In the genomic region with DNA sequence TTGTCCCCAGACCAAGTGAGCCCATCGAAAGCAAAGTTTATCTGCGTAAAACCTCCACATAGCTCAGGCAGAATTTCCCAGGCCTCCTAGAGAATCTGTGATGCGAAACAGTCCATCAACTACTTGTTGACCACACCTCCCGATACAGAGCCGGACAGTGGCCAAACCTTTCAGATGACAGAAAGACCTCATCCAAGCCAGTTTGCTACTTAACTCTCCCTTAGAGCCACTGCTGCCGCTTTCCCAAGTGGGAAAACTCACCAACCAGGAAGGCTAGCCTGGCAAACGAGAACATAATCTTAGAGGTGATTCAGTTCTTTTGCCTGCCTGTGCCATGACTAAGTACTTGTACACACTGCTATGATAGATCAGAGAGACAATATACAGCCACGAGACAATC, we compare ENCODE assay signal across 14 mouse cellular contexts.
A peak's percentile ranks its signal among the peaks of the same experiment; 100 is the strongest.
DNase-seq lines count a peak whose midpoint lies in the region; ATAC-seq and TF ChIP-seq lines count a peak whose summit lies in the region.
"Had no signal": no experiment of that assay in that cellular context is flagged by ENCODE, and none has a peak within 500 bp of the region (broad histone marks: within the 10 kb centered on the region; RNA-seq: fewer than 3 reads in every experiment).

No protein-coding gene starts in this region.

- DNase-seq in adrenal gland, adult (ENCODE audit: inconsistent age in 2 of 2, low spot score in 1 of 2): peak; percentile 14 to 27
- no peak for DNase-seq in adrenal gland, postnatal 14 days
- DNase-seq in limb, embryonic 10.5 days (ENCODE audit: low spot score): no peak
- no peak for DNase-seq in stomach, postnatal 0 days (ENCODE audit: low spot score)
- no peak for DNase-seq in cerebellum, postnatal 25 days
- no peak for DNase-seq in layer of hippocampus, postnatal 36 days
- DNase-seq: cerebellum, postnatal 36 days; liver; midbrain, embryonic 14.5 days had no signal

- ATAC-seq in limb, embryonic 15.5 days (ENCODE audit: insufficient number of reproducible peaks, low FRiP score, low TSS enrichment, low read depth): no peak
- no peak for ATAC-seq in kidney, embryonic 14.5 days (ENCODE audit: low FRiP score, low TSS enrichment)
- no peak for ATAC-seq in stomach, postnatal 0 days (ENCODE audit: low FRiP score, low TSS enrichment)
- ATAC-seq: intestine, embryonic 15.5 days had no signal

- no peaks in the 10 kb centered on the region for H3K36me3 ChIP-seq in limb, embryonic 15.5 days
- H3K36me3 ChIP-seq in limb, embryonic 10.5 days: no peaks in the 10 kb centered on the region
- H3K36me3 ChIP-seq in kidney, embryonic 14.5 days (ENCODE audit: control insufficient read depth, insufficient read depth, low read length): no peaks in the 10 kb centered on the region
- H3K36me3 ChIP-seq in stomach, postnatal 0 days (ENCODE audit: control insufficient read depth, insufficient read depth, low read length): no peaks in the 10 kb centered on the region
- H3K36me3 ChIP-seq: G1E; intestine, embryonic 15.5 days; neural tube, embryonic 13.5 days had no signal

- no peak for TF ChIP-seq CTCF in stomach, postnatal 0 days (IDR thresholded peaks at IDR 0.05; ENCODE audit: low read depth)

- H3K9me3 ChIP-seq in limb, embryonic 15.5 days: no peaks in the 10 kb centered on the region
- no peaks in the 10 kb centered on the region for H3K9me3 ChIP-seq in limb, embryonic 10.5 days (replicated peaks)
- no peaks in the 10 kb centered on the region for H3K9me3 ChIP-seq in kidney, embryonic 14.5 days (ENCODE audit: control insufficient read depth, low read length)
- H3K9me3 ChIP-seq in stomach, postnatal 0 days (ENCODE audit: control insufficient read depth, low read length): no peaks in the 10 kb centered on the region
- H3K9me3 ChIP-seq: G1E; intestine, embryonic 15.5 days; neural tube, embryonic 13.5 days had no signal

- H3K4me2 ChIP-seq in limb, embryonic 15.5 days: no peak overlapping the region
- no peak overlapping the region for H3K4me2 ChIP-seq in kidney, embryonic 14.5 days (replicated peaks; ENCODE audit: low read depth, low read length)
- no peak overlapping the region for H3K4me2 ChIP-seq in stomach, postnatal 0 days (replicated peaks; ENCODE audit: low read depth)
- H3K4me2 ChIP-seq: intestine, embryonic 15.5 days; neural tube, embryonic 13.5 days had no signal

- no peak for TF ChIP-seq EP300 in stomach, postnatal 0 days (optimal IDR thresholded peaks at IDR 0.05)

- no peak overlapping the region for H3K9ac ChIP-seq in limb, embryonic 15.5 days
- H3K9ac ChIP-seq in kidney, embryonic 14.5 days (ENCODE audit: low read depth, low read length): no peak overlapping the region
- no peak overlapping the region for H3K9ac ChIP-seq in stomach, postnatal 0 days (ENCODE audit: low read length)
- H3K9ac ChIP-seq: intestine, embryonic 15.5 days; neural tube, embryonic 13.5 days had no signal

- H3K27me3 ChIP-seq in limb, embryonic 15.5 days: no peaks in the 10 kb centered on the region
- H3K27me3 ChIP-seq in limb, embryonic 10.5 days (ENCODE audit: low read depth, poor library complexity, severe bottlenecking): no peaks in the 10 kb centered on the region; the same call in 1 of the 2 replicates
- H3K27me3 ChIP-seq in kidney, embryonic 14.5 days (ENCODE audit: control insufficient read depth, insufficient read depth, low read length): no peaks in the 10 kb centered on the region
- no peaks in the 10 kb centered on the region for H3K27me3 ChIP-seq in stomach, postnatal 0 days (ENCODE audit: control insufficient read depth, insufficient read depth, low read length)
- H3K27me3 ChIP-seq: intestine, embryonic 15.5 days; neural tube, embryonic 13.5 days had no signal

- no peak overlapping the region for H3K4me3 ChIP-seq in limb, embryonic 15.5 days
- H3K4me3 ChIP-seq in limb, embryonic 10.5 days: no peak overlapping the region
- no peak overlapping the region for H3K4me3 ChIP-seq in kidney, embryonic 14.5 days (ENCODE audit: low read length)
- no peak overlapping the region for H3K4me3 ChIP-seq in stomach, postnatal 0 days (ENCODE audit: low read depth, low read length)
- H3K4me3 ChIP-seq: intestine, embryonic 15.5 days; neural tube, embryonic 13.5 days had no signal

- peaks cover 13% of the 10 kb centered on the region for H3K4me1 ChIP-seq in limb, embryonic 15.5 days
- H3K4me1 ChIP-seq in limb, embryonic 10.5 days: peaks cover 42% of the 10 kb centered on the region
- H3K4me1 ChIP-seq in kidney, embryonic 14.5 days (ENCODE audit: control insufficient read depth, insufficient read depth, low read length): peaks cover 29% of the 10 kb centered on the region
- H3K4me1 ChIP-seq in stomach, postnatal 0 days (replicated peaks; ENCODE audit: control insufficient read depth, insufficient read depth): 0 out of 2 replicates have a peak, but pooled peaks cover 4% of the 10 kb centered on the region

- H3K27ac ChIP-seq in limb, embryonic 15.5 days: peak overlapping the region; percentile 27; the same call in 1 of the 2 replicates
- no peak overlapping the region for H3K27ac ChIP-seq in limb, embryonic 10.5 days
- peak overlapping the region; percentile 83 for H3K27ac ChIP-seq in kidney, embryonic 14.5 days (ENCODE audit: low read depth, low read length)
- peak overlapping the region; percentile 49; the same call in 1 of the 2 replicates for H3K27ac ChIP-seq in stomach, postnatal 0 days (replicated peaks)
- H3K27ac ChIP-seq: intestine, embryonic 15.5 days; neural tube, embryonic 13.5 days had no signal

- WGBS in limb, embryonic 15.5 days: 63% methylated on average over 8 of the region's 8 CpGs
- 70% methylated on average over 8 of the region's 8 CpGs for WGBS in limb, embryonic 10.5 days
- WGBS in kidney, embryonic 14.5 days: 41% methylated on average over 8 of the region's 8 CpGs
- WGBS in stomach, postnatal 0 days: 59% methylated on average over 8 of the region's 8 CpGs

Comparison
In these comparisons a context has a peak if more than half of its experiments do, and no peak if none do; other contexts are left out.
1. DNase-seq: peak in adrenal gland, adult (2 of 2); none in adrenal gland, postnatal 14 days (single experiment), limb, embryonic 10.5 days (single experiment), stomach, postnatal 0 days (single experiment), cerebellum, postnatal 25 days (0 of 2) and layer of hippocampus, postnatal 36 days (0 of 2).